Mouse (Mus musculus) brain, embryonic 14.5 days (tissue): ENCODE measurements around the gene Gsn.

Source experiments
- CTCF ChIP-seq: fragments of 200-500 bp; IDR thresholded peaks from 2 replicates; pipeline ENCODE4 v1.5.1; 2012; ENCODE audit warnings: inconsistent platforms, mild to moderate bottlenecking, moderate library complexity, borderline replicate concordance; ENCODE audit not compliant: insufficient read depth, insufficient read length; ENCODE audit errors: extremely low read depth
- POLR2A ChIP-seq: fragments of 200-500 bp; IDR thresholded peaks from 2 replicates; pipeline ENCODE4 v1.6.1; 2012; ENCODE audit warnings: mild to moderate bottlenecking, inconsistent platforms, borderline replicate concordance; ENCODE audit not compliant: poor library complexity, insufficient read depth, insufficient read length, severe bottlenecking; ENCODE audit errors: extremely low read depth

DNA sequence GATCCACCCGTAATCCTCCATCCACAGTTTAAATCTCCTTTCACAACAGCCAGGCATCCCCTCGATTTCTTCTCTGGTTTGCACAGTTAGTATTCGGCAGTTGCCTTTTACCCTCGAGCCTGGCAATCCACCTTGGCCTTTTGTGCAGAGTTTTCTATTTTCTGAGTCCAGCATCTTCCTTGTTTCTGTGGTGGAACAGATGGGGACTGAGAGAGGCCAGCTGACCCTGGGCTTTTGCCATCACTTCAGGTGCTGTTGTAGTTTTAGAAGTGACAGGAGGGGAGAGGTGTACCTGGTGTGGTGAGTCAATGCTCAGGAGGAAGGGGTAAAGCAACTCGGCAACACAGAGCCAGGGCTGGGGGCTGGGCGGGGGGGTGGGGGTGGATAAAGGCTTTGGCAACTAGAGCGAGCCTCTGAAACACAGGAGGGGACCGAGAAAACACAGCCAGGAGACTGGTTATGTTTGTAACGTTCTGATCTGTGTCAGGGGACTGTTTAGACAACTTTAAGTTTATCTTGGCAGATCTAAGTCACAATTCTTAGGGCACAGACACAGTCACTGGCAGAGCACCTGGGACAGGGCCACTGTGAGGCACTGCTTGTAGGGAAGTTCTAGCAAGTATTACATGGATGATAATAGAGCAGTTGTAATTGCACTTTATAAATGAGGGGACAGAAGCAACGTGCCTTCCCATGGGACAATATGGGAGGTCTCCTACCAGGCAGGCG lies 72.0 kb downstream of the Gsn start:
- no peak for TF ChIP-seq CTCF
- TF ChIP-seq POLR2A, result no peak
